Comparison of ENCODE assay signal across 14 mouse cellular contexts in the genomic region with DNA sequence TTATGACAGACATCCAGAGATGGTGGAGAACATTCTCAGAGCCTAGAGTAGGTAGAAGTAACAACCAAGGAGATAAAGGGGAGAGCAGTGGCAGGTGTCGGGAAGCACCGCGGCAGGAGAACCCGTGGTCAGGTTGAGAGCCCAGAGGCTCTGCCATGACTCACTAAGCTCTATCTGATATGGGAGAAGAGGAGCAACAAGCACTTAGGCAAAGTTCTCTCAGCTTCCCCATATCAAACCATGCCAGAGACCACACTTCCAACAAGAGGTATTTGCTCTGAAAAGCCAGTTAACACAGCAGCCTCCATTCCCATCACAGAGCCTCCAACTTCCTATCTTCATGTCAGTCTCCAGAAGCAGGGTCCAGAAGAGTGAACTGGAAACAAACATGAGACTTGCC.
"Had no signal": no experiment of that assay in that cellular context is flagged by ENCODE, and none has a peak within 500 bp of the region (broad histone marks: within the 10 kb centered on the region; RNA-seq: fewer than 3 reads in every experiment).

No protein-coding gene starts in this region.

- ATAC-seq: midbrain, embryonic 13.5 days; midbrain, embryonic 15.5 days had no signal

- H3K9ac ChIP-seq: lung, embryonic 14.5 days; midbrain, embryonic 13.5 days; midbrain, embryonic 15.5 days; neural tube, embryonic 12.5 days; stomach, embryonic 15.5 days had no signal

- H3K36me3 ChIP-seq: midbrain, embryonic 15.5 days; stomach, embryonic 15.5 days had no signal

- H3K9me3 ChIP-seq: megakaryocyte, embryonic 14.5 days; midbrain, embryonic 13.5 days; midbrain, embryonic 15.5 days; neural tube, embryonic 12.5 days; stomach, embryonic 15.5 days had no signal

- H3K27ac ChIP-seq: midbrain, embryonic 13.5 days; midbrain, embryonic 15.5 days; neural tube, embryonic 12.5 days; stomach, embryonic 15.5 days; stomach, postnatal 0 days had no signal

- H3K4me1 ChIP-seq: midbrain, embryonic 13.5 days; midbrain, embryonic 15.5 days; neural tube, embryonic 12.5 days; stomach, embryonic 15.5 days had no signal

- H3K27me3 ChIP-seq: megakaryocyte, embryonic 14.5 days; midbrain, embryonic 13.5 days; midbrain, embryonic 15.5 days; neural tube, embryonic 12.5 days; stomach, embryonic 15.5 days had no signal

- DNase-seq: lung, adult 18-20 months; lung, embryonic 14.5 days; lung, postnatal 10 days; lung, postnatal 4 days; right cerebral cortex, postnatal 14 days; thymus, adult 2 months; thymus, postnatal 25 days; thymus, postnatal 4 days had no signal

- H3K4me3 ChIP-seq: megakaryocyte, embryonic 14.5 days; midbrain, embryonic 13.5 days; midbrain, embryonic 15.5 days; neural tube, embryonic 12.5 days; stomach, embryonic 15.5 days had no signal
